Mouse (Mus musculus) cerebellum, adult 2 months (tissue): ENCODE data around the gene Ccdc137. TPM values are rescaled to one million over a fixed set of nuclear protein-coding genes. Genes with fewer than 3 reads are reported as not detected.
A peak's percentile ranks its signal among the peaks of the same experiment; 100 is the strongest.
"Not testable (repeated sequence)": the region's sequence is repeated elsewhere in the genome, so short reads cannot be mapped to it uniquely, and the experiment has no call there.

Source experiments
- DNase-seq, 2 experiments: peaks; one replicate each; pipeline ENCODE4 v3.0.0; 2021
- H3K27ac ChIP-seq: fragments of 200-500 bp; 2 replicates; pipeline ENCODE4 v1.5.1; 2012; ENCODE audit warnings: low read length, control low read depth, inconsistent platforms; ENCODE audit not compliant: insufficient read depth
- H3K27me3 ChIP-seq: fragments of 200-500 bp; 2 replicates; pipeline ENCODE4 v1.6.1; 2012; ENCODE audit warnings: inconsistent platforms, mild to moderate bottlenecking, low read length, moderate library complexity; ENCODE audit not compliant: control insufficient read depth, insufficient read depth
- H3K4me1 ChIP-seq: fragments of 200-500 bp; 2 replicates; pipeline ENCODE4 v1.6.1; 2011; ENCODE audit warnings: low read length; ENCODE audit not compliant: control insufficient read depth, insufficient read depth
- H3K4me3 ChIP-seq: fragments of 200-500 bp; replicated peaks from 2 replicates; pipeline ENCODE3; 2011; ENCODE audit warnings: mild to moderate bottlenecking, low read depth, low read length, control low read depth; ENCODE audit not compliant: insufficient read depth
- CTCF ChIP-seq: fragments of 200-500 bp; IDR thresholded peaks from 2 replicates; pipeline ENCODE4 v1.5.1; 2011; ENCODE audit warnings: low read depth, mild to moderate bottlenecking, control low read depth, low read length, moderate library complexity, borderline replicate concordance; ENCODE audit not compliant: insufficient read depth
- POLR2A ChIP-seq: fragments of 200-500 bp; IDR thresholded peaks from 2 replicates; pipeline ENCODE4 v1.6.1; 2011; ENCODE audit warnings: low read length, control low read depth, borderline replicate concordance; ENCODE audit not compliant: insufficient read depth
- WGBS: fragments of 180-500 bp; shearing (Covaris S2); methylation state at CpG from one replicate; pipeline ENCODE4 v1.1.7; 2018; 5-methylcytosine and 5-hydroxymethylcytosine counted together
- polyA plus RNA-seq: library from polyadenylated mRNA; depleted of rRNA; stranded (reverse); fragments of >200 nt; gene quantifications from 2 replicates; pipeline ENCODE4 v1.2.3, GENCODE M21; 2012; rRNA removed

The Ccdc137 gene
- polyA plus RNA-seq, result 27.3 and 28.3 TPM in 2 replicates

DNA sequence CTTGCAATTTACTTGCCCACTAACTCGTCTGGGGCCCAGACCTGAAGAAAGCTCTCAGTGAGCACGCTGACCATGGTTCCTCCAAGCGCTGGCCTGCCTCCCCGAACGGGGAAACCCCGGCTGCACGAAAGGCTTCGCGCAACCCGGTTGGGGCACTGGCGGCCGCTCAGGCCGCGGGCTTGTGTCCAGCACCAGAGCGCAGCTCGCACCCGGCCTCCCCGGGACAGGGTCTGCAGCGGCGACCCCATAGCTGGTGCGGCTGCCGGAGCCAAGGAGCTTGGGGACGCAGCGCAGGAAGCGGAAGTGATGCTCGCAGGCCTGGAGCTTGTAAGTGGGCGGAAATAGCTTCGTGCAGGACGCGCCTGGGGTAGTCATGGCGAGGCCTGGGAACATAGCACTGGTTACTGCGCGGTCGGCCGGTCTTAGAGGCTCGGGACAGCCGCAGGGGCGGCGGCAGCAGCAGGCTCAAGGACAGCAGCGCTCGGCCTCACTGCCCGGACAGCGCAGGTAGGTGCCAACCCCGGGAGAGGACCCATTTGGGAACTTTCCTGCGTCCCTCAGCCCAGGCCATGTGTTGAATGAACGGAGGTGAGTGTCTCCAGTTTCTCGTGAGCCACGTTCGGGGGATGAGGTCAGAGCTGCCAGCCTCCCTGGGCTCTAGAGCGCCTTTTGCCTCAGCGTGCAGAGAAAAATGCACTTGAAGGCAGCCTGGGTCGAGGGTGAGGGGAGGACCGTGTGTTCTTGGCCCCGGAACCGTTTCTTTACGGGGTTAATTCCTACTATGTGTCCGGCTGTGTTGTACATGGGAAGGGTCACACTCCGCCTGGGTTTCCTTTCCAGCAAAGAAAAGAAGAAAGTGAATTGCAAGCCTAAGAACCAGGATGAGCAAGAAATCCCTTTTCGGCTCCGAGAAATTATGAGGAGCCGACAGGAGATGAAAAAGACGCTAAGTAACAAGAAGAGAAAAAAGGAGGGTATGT, at the start of gene Ccdc137, which contains the start of gene Oxld1:
Gene Ccdc137 (plus strand): TSS at position 344 of the 980 bp plus-strand sequence.
Gene Oxld1 (minus strand): TSS at position 297 of the 980 bp plus-strand sequence.
- DNase-seq, result peak; percentile 75 to 82
- TF ChIP-seq POLR2A (peak; percentile 95), CTCF (no peak)
- Histone ChIP-seq H3K27me3 (no peaks in the 10 kb centered on the region), H3K4me3 (peak within 1 kb of the TSS; percentile 94), H3K27ac (peak within 1 kb of the TSS; percentile 76), H3K4me1 (0 out of 2 replicates have a peak, but pooled peaks cover 4% of the 10 kb centered on the region)
- 3% methylated on average over 62 of the region's 62 CpGs for WGBS

- 94% methylated on average over 8 of the region's 10 CpGs for WGBS
- H3K4me1 ChIP-seq, result not testable (repeated sequence)
Measured at GRCm38 (mm10) chr11:120413621-120414020, 44.3 kb upstream of the Ccdc137 start.

DNA sequence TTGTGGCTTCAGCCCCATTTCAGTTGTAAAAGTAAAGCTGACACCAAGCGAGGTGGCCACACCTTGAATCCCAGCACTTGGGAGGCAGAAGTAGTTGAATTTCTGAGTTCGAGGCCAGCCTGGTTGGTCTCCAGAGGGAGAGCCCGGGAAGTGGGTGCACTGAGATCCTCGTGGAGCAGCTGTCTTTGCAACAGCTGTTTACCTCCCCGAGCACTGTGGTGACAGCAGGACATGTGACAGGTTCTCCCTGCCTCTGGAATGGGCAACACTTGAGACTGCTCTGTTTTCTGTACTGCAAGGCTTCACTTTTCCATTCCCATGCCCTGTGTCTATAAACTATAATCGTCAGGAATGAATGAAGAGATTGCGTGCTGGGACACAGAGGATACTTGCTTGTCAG, 40.1 kb upstream of the Ccdc137 start:
- H3K4me3 ChIP-seq, result no peak overlapping the region
- no peaks in the 10 kb centered on the region for H3K4me1 ChIP-seq
- no peak overlapping the region for H3K27ac ChIP-seq
- no peaks in the 10 kb centered on the region for H3K27me3 ChIP-seq
- no peak for TF ChIP-seq CTCF
- no peak for TF ChIP-seq POLR2A
- 81% methylated on average over 7 of the region's 7 CpGs for WGBS
- no peak for DNase-seq

More at GRCm38 (mm10) chr11:120413621-120414020, 44.3 kb upstream of the Ccdc137 start:
- not testable (repeated sequence) for H3K4me3 ChIP-seq, DNase-seq, H3K27me3 ChIP-seq, H3K27ac ChIP-seq

GRCm38 (mm10) chr11:120418592-120418991, 39.3 kb upstream of the Ccdc137 start:
- H3K4me1 ChIP-seq, result no peaks in the 10 kb centered on the region
- H3K4me3 ChIP-seq, result no peak overlapping the region
- TF ChIP-seq POLR2A (no peak), CTCF (no peak)
- H3K27me3 ChIP-seq, result no peaks in the 10 kb centered on the region
- WGBS, result 100% methylated on average over 1 of the region's 1 CpGs
- no peak for DNase-seq
- no peak overlapping the region for H3K27ac ChIP-seq

DNA sequence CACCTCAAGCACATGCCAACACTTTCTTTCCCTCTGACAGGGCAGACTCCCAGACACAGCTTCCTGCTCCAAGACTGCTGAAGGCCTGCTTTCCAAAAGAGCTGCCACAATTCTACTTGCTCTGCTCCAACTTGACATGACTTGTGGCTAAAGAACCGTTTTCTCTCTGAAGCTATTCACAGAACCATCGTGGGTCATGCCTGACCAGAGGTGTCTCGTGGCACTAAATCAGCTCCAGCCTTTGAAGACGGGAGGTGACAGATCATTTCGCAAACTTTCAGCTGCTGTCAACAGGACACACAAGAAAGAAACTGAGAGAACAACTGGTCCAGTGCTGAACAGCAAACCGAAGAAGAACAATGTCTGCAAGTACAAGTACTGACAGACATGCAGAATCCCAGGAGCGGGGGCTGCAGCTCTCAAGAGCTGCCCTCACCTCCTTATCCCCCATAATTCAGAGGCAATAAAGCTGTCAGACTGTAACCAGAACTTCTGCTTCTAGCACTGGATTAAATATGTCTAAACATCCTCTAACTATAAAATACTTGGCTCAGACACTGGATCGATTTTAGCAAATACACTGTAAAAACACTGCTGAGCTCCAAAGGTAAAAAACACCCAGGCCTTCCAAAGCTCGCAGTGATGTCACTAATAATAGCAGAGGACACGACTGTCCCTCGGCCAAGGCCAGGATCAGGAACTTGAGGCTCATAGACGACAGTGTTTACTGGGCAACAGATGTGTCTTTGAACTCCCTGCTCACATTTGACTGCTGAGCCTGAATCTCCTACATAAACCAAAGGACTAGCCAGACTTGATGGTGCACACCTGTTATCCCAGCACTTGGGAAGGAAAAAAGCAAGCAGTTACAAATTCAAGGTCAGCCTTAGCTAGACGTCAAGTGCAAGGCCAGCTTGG, 35.0 kb upstream of the Ccdc137 start:
- 84% methylated on average over 13 of the region's 13 CpGs for WGBS
- no peak overlapping the region for H3K27ac ChIP-seq
- no peak overlapping the region for H3K4me3 ChIP-seq
- H3K4me1 ChIP-seq, result no peaks in the 10 kb centered on the region
- no peak for DNase-seq
- H3K27me3 ChIP-seq, result no peaks in the 10 kb centered on the region
- no peak for TF ChIP-seq POLR2A
- no peak for TF ChIP-seq CTCF

DNA sequence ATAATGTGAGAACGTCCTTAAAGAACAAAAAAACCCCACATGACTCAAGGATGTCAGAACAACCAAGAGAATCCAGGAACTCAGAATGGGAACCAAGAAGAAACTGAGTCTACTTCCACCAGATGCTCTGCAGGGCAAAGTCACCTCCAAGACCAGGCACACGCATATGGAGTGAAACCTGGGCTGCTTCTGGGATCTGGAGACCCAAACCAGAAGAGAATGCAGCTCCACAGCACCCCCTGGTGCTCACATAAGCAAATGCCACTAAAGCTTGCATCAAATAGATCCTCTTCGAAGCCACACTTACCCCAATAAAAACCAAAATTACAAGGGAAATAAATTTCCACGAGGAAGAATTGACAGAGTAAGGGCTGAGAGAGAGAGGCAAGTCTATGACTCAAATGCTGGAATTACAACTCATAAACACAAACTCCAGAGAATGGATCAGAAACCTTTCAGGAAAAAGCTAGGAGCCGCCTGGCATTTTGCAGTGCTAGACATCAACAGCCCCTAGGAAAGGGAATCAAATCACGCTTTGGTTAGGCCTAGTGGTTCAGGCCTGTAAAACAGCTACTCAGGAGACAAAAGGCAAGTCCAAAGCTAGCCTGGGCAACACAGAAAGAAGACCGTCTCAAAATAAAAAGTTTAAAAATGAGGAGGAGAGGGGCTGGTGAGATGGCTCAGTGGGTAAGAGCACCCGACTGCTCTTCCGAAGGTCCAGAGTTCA, 34.2 kb upstream of the Ccdc137 start:
- H3K4me3 ChIP-seq, result no peak overlapping the region
- DNase-seq, result peak; percentile 41 to 56
- no peak overlapping the region for H3K27ac ChIP-seq
- TF ChIP-seq CTCF, result peak; percentile 73; the same call in 1 of the 2 replicates
- no peak for TF ChIP-seq POLR2A
- H3K4me1 ChIP-seq, result no peaks in the 10 kb centered on the region
- WGBS, result 63% methylated on average over 9 of the region's 9 CpGs
- H3K27me3 ChIP-seq, result no peaks in the 10 kb centered on the region

DNA sequence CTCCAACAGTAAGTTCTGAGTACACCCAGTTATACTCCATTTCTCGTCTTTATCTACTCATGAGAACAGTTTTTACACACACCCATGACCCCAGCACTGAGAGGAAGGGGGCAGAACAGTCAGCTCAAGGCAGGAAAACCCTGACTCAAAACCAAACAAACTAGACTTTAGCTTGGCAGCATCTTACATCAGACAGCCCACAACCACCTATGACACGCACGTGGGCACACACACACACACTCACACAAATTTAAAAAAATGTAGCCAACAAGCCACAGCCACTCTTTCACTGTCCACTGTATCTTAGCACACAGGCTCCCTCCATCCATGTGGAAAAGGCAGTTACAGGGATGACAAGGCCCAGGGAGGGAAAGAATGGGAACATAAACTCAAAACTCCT, 31.2 kb upstream of the Ccdc137 start:
- TF ChIP-seq CTCF, result no peak
- TF ChIP-seq POLR2A, result no peak
- Histone ChIP-seq H3K4me1 (no peaks in the 10 kb centered on the region), H3K27me3 (no peaks in the 10 kb centered on the region), H3K27ac (no peak overlapping the region), H3K4me3 (no peak overlapping the region)
- WGBS, result 87% methylated on average over 3 of the region's 3 CpGs
- DNase-seq, result no peak
